ENCODE assay signal across 9 mouse cellular contexts in genomic region chr8:114550029-114550428, GRCm38 (mm10).
A peak's percentile ranks its signal among the peaks of the same experiment; 100 is the strongest.
DNase-seq lines count a peak whose midpoint lies in the region; ATAC-seq and TF ChIP-seq lines count a peak whose summit lies in the region.
"Had no signal": no experiment of that assay in that cellular context is flagged by ENCODE, and none has a peak within 500 bp of the region (broad histone marks: within the 10 kb centered on the region; RNA-seq: fewer than 3 reads in every experiment).

No protein-coding gene starts in this region.

- TF ChIP-seq POLR2A in MEL (IDR thresholded peaks at IDR 0.05; ENCODE audit: control insufficient read depth in 1 of 2, insufficient read depth in 1 of 2, low read depth in 1 of 2, low read length in 2 of 2, poor library complexity in 1 of 2): no peak

- H3K27me3 ChIP-seq in intestine, postnatal 0 days (replicated peaks; ENCODE audit: control insufficient read depth, insufficient read depth, low read length): no peaks in the 10 kb centered on the region
- H3K27me3 ChIP-seq in intestine, embryonic 15.5 days (replicated peaks): no peaks in the 10 kb centered on the region
- H3K27me3 ChIP-seq in MEL (ENCODE audit: control insufficient read depth in 1 of 2, insufficient read depth in 2 of 2, low read length in 2 of 2): no peaks in the 10 kb centered on the region

- H3K9me3 ChIP-seq in intestine, postnatal 0 days (ENCODE audit: control insufficient read depth): no peaks in the 10 kb centered on the region
- no peaks in the 10 kb centered on the region for H3K9me3 ChIP-seq in intestine, embryonic 15.5 days
- H3K9me3 ChIP-seq in MEL (replicated peaks; ENCODE audit: insufficient read depth, low read length): no peaks in the 10 kb centered on the region

- H3K79me2 ChIP-seq in MEL (ENCODE audit: control insufficient read depth, insufficient read depth, low read length, poor library complexity): no peaks in the 10 kb centered on the region

- WGBS in intestine, postnatal 0 days: 81% methylated on average over 7 of the region's 7 CpGs
- WGBS in intestine, embryonic 15.5 days: 69% methylated on average over 7 of the region's 7 CpGs

- DNase-seq in B cell, adult 2 months: peak; percentile 19 to 22
- DNase-seq in MEL (ENCODE audit: low read depth, low spot score): peak; percentile 7
- DNase-seq in kidney, postnatal 14 days: peak; percentile 30
- no peak for DNase-seq in spleen, adult 12 weeks (ENCODE audit: low spot score)
- no peak for DNase-seq in heart, adult 18-20 months

- H3K4me2 ChIP-seq in intestine, postnatal 0 days (replicated peaks; ENCODE audit: low read depth): no peak overlapping the region
- H3K4me2 ChIP-seq in intestine, embryonic 15.5 days (replicated peaks): no peak overlapping the region

- no peak overlapping the region for H3K4me3 ChIP-seq in intestine, postnatal 0 days (ENCODE audit: low read depth, low read length)
- H3K4me3 ChIP-seq in intestine, embryonic 15.5 days (replicated peaks): no peak overlapping the region
- no peak overlapping the region for H3K4me3 ChIP-seq in MEL (ENCODE audit: control insufficient read depth in 1 of 2, insufficient read depth in 1 of 2, low read depth in 2 of 2, low read length in 2 of 2)
- H3K4me3 ChIP-seq: erythroblast, embryonic 14.5 days had no signal

- no peak for TF ChIP-seq EP300 in MEL (IDR thresholded peaks at IDR 0.05; ENCODE audit: low read depth in 1 of 2, low read length in 2 of 2)

- no peak overlapping the region for H3K9ac ChIP-seq in intestine, postnatal 0 days (ENCODE audit: low read depth, low read length)
- no peak overlapping the region for H3K9ac ChIP-seq in intestine, embryonic 15.5 days
- no peak overlapping the region for H3K9ac ChIP-seq in MEL (ENCODE audit: control insufficient read depth, low read depth, low read length, poor library complexity, severe bottlenecking)

- no peaks in the 10 kb centered on the region for H3K4me1 ChIP-seq in intestine, postnatal 0 days (replicated peaks; ENCODE audit: control insufficient read depth, insufficient read depth, low read length)
- 0 out of 2 replicates have a peak, but pooled peaks cover 3% of the 10 kb centered on the region for H3K4me1 ChIP-seq in intestine, embryonic 15.5 days (replicated peaks)
- H3K4me1 ChIP-seq in MEL (ENCODE audit: control insufficient read depth in 1 of 2, insufficient read depth in 2 of 2, low read length in 2 of 2): no peaks in the 10 kb centered on the region

- no peak for TF ChIP-seq RAD21 in MEL (IDR thresholded peaks at IDR 0.05; ENCODE audit: low read depth, low read length)

- ATAC-seq in intestine, postnatal 0 days: no peak
- ATAC-seq in intestine, embryonic 15.5 days: no peak
- ATAC-seq in activated CD4-positive, CD25-positive, alpha-beta regulatory T cell, adult 4 months: no peak

- H3K27ac ChIP-seq in intestine, postnatal 0 days (ENCODE audit: low read depth, low read length): no peak overlapping the region
- H3K27ac ChIP-seq in intestine, embryonic 15.5 days: no peak overlapping the region
- no peak overlapping the region for H3K27ac ChIP-seq in MEL (ENCODE audit: control insufficient read depth, low read depth, low read length)

- H3K36me3 ChIP-seq in intestine, postnatal 0 days (ENCODE audit: control insufficient read depth, insufficient read depth): no peaks in the 10 kb centered on the region
- no peaks in the 10 kb centered on the region for H3K36me3 ChIP-seq in intestine, embryonic 15.5 days
- no peaks in the 10 kb centered on the region for H3K36me3 ChIP-seq in MEL (ENCODE audit: control insufficient read depth in 1 of 2, insufficient read depth in 2 of 2, low read length in 2 of 2)

- TF ChIP-seq CTCF in intestine, postnatal 0 days (IDR thresholded peaks at IDR 0.05; ENCODE audit: low read depth): peak; percentile 56
- peak in 2 of 3 experiments; percentile 13 to 18; a peak in 2 of 6 replicates for TF ChIP-seq CTCF in MEL (IDR thresholded peaks at IDR 0.05 in 2 of 3, conservative IDR thresholded peaks at IDR 0.05 in 1 of 3; ENCODE audit: control insufficient read depth in 1 of 3, insufficient read depth in 1 of 3, low read depth in 2 of 3, low read length in 3 of 3, poor library complexity in 1 of 3, severe bottlenecking in 1 of 3)

TF ChIP-seq in MEL, 35 proteins besides CTCF, POLR2A, EP300 and RAD21:
- TF ChIP-seq POLR2AphosphoS5 (IDR thresholded peaks at IDR 0.05; ENCODE audit: borderline replicate concordance, low read depth, low read length) (no peak), MYB (IDR thresholded peaks at IDR 0.05; ENCODE audit: low read depth, low read length) (no peak), JUND (IDR thresholded peaks at IDR 0.05; ENCODE audit: low read depth, low read length) (no peak), NELFE (IDR thresholded peaks at IDR 0.05; ENCODE audit: low read depth, low read length) (no peak), GABPA (IDR thresholded peaks at IDR 0.05; ENCODE audit: low read depth, low read length) (no peak), USF2 (IDR thresholded peaks at IDR 0.05; ENCODE audit: borderline replicate concordance in 1 of 2, insufficient read depth in 1 of 2, low read depth in 1 of 2, low read length in 2 of 2) (no peak), TAL1 (IDR thresholded peaks at IDR 0.05; ENCODE audit: low read length) (no peak), MAFK (IDR thresholded peaks at IDR 0.05; ENCODE audit: borderline replicate concordance, low read depth, low read length) (no peak), MAX (IDR thresholded peaks at IDR 0.05; ENCODE audit: low read length) (no peak), SMC3 (IDR thresholded peaks at IDR 0.05; ENCODE audit: low read depth, low read length) (no peak), SIN3A (IDR thresholded peaks at IDR 0.05; ENCODE audit: low read length) (no peak)

Comparison
In these comparisons a context has a peak if more than half of its experiments do, and no peak if none do; other contexts are left out.
1. DNase-seq: peak in B cell, adult 2 months (2 of 2), MEL (single experiment) and kidney, postnatal 14 days (single experiment); none in spleen, adult 12 weeks (single experiment) and heart, adult 18-20 months (0 of 2).